Mouse (Mus musculus): ENCODE results near the gene Fam107a. TPM values are rescaled to one million over a fixed set of nuclear protein-coding genes. Genes with fewer than 3 reads are reported as not detected.
A peak's percentile ranks its signal among the peaks of the same experiment; 100 is the strongest.
"Not testable (repeated sequence)": the region's sequence is repeated elsewhere in the genome, so short reads cannot be mapped to it uniquely, and the experiment has no call there.

The Fam107a gene
- polyA plus RNA-seq, 1 experiment = 0.16 TPM

- no peak overlapping the region for H3K4me3 ChIP-seq (ENCODE audit: low read depth, low read length)
- no peaks in the 10 kb centered on the region for H3K4me1 ChIP-seq (ENCODE audit: control insufficient read depth, insufficient read depth, insufficient read length, low read length)
- TF ChIP-seq POLR2A (IDR thresholded peaks at IDR 0.05; ENCODE audit: low read depth, low read length) = no peak
- TF ChIP-seq CTCF (IDR thresholded peaks at IDR 0.05; ENCODE audit: extremely low read depth, insufficient read length, insufficient replicate concordance, low read depth, low read length) = no peak
- 78% methylated on average over 6 of the region's 6 CpGs for WGBS
- H3K27me3 ChIP-seq (ENCODE audit: control insufficient read depth, insufficient read depth, low read length) = no peaks in the 10 kb centered on the region
- no peaks in the 10 kb centered on the region for H3K36me3 ChIP-seq (ENCODE audit: control insufficient read depth, insufficient read depth, low read length)
- no peak overlapping the region for H3K27ac ChIP-seq (ENCODE audit: insufficient read depth, low read depth, low read length)
Observed at GRCm38 (mm10) chr14:8306884-8307283, 10.9 kb downstream of the Fam107a start.

DNA sequence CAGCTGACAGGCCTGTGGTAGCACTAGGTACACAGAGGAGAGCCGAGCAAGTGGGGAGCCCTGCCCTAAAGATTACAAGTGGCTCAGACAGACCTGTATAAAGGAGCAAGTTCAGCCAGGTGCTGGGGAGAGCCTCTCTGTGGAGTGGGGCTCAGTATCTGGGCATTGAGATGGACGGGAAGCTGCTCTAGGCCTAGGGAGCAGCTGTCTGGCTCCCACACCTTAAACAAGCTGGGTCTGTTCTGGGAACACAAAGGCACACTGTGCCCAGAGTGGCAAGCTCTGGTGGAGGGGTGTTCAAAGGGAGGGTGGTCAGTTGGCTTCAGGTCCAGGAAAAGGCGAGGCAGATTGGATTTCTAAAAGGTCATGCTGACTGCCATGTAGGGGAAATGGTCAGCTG is 12.8 kb downstream of the Fam107a start:
- TF ChIP-seq POLR2A (IDR thresholded peaks at IDR 0.05; ENCODE audit: low read depth, low read length) (no peak), CTCF (IDR thresholded peaks at IDR 0.05; ENCODE audit: extremely low read depth, insufficient read length, insufficient replicate concordance, low read depth, low read length) (no peak)
- WGBS = 56% methylated on average over 3 of the region's 3 CpGs
- H3K27ac ChIP-seq (ENCODE audit: insufficient read depth, low read depth, low read length) = no peak overlapping the region
- H3K36me3 ChIP-seq (ENCODE audit: control insufficient read depth, insufficient read depth, low read length) = no peaks in the 10 kb centered on the region
- H3K4me3 ChIP-seq (ENCODE audit: low read depth, low read length) = no peak overlapping the region
- H3K27me3 ChIP-seq (ENCODE audit: control insufficient read depth, insufficient read depth, low read length) = no peaks in the 10 kb centered on the region
- no peaks in the 10 kb centered on the region for H3K4me1 ChIP-seq (ENCODE audit: control insufficient read depth, insufficient read depth, insufficient read length, low read length)

GRCm38 (mm10) chr14:8304082-8304481 is 13.7 kb downstream of the Fam107a start:
- no peak overlapping the region for H3K4me3 ChIP-seq (ENCODE audit: low read depth, low read length)
- no peak overlapping the region for H3K27ac ChIP-seq (ENCODE audit: insufficient read depth, low read depth, low read length)
- no peaks in the 10 kb centered on the region for H3K36me3 ChIP-seq (ENCODE audit: control insufficient read depth, insufficient read depth, low read length)
- H3K27me3 ChIP-seq (ENCODE audit: control insufficient read depth, insufficient read depth, low read length) = no peaks in the 10 kb centered on the region
- no peaks in the 10 kb centered on the region for H3K4me1 ChIP-seq (ENCODE audit: control insufficient read depth, insufficient read depth, insufficient read length, low read length)
- TF ChIP-seq CTCF (IDR thresholded peaks at IDR 0.05; ENCODE audit: extremely low read depth, insufficient read length, insufficient replicate concordance, low read depth, low read length) (no peak), POLR2A (IDR thresholded peaks at IDR 0.05; ENCODE audit: low read depth, low read length) (no peak)

DNA sequence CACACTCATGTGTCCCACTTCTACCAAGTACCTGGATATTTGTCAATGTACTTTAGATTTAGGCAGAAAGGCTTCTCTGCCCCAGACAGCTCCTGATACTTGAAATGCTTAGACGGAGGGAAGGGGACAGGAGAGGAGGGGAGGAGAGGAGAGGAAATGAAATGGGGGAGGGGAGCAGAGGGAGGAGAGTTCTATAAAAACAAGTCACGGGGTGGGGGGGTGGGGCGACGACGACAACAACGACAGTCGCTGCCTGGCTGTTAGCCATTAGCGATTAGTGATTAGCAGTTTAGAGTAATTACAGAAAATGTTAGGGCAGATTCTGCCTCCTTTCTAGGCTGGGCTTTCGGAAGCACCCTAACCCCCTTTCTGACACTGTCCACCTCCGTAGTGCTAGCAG is 15.1 kb downstream of the Fam107a start:
- TF ChIP-seq POLR2A (IDR thresholded peaks at IDR 0.05; ENCODE audit: low read depth, low read length) (no peak), CTCF (IDR thresholded peaks at IDR 0.05; ENCODE audit: extremely low read depth, insufficient read length, insufficient replicate concordance, low read depth, low read length) (no peak)
- no peak overlapping the region for H3K27ac ChIP-seq (ENCODE audit: insufficient read depth, low read depth, low read length)
- H3K36me3 ChIP-seq (ENCODE audit: control insufficient read depth, insufficient read depth, low read length) = no peaks in the 10 kb centered on the region
- H3K4me1 ChIP-seq (ENCODE audit: control insufficient read depth, insufficient read depth, insufficient read length, low read length) = no peaks in the 10 kb centered on the region
- 32% methylated on average over 10 of the region's 10 CpGs for WGBS
- no peak overlapping the region for H3K4me3 ChIP-seq (ENCODE audit: low read depth, low read length)
- no peaks in the 10 kb centered on the region for H3K27me3 ChIP-seq (ENCODE audit: control insufficient read depth, insufficient read depth, low read length)

- Histone ChIP-seq H3K27me3 (ENCODE audit: control insufficient read depth, insufficient read depth, low read length) (no peaks in the 10 kb centered on the region), H3K4me1 (ENCODE audit: control insufficient read depth, insufficient read depth, insufficient read length, low read length) (no peaks in the 10 kb centered on the region), H3K36me3 (ENCODE audit: control insufficient read depth, insufficient read depth, low read length) (no peaks in the 10 kb centered on the region), H3K4me3 (ENCODE audit: low read depth, low read length) (no peak overlapping the region), H3K27ac (ENCODE audit: insufficient read depth, low read depth, low read length) (no peak overlapping the region)
- TF ChIP-seq POLR2A (IDR thresholded peaks at IDR 0.05; ENCODE audit: low read depth, low read length) = no peak
- peak; percentile 59; the same call in 1 of the 2 replicates for TF ChIP-seq CTCF (IDR thresholded peaks at IDR 0.05; ENCODE audit: extremely low read depth, insufficient read length, insufficient replicate concordance, low read depth, low read length)
- 35% methylated on average over 8 of the region's 8 CpGs for WGBS
Observed at GRCm38 (mm10) chr14:8300281-8300680, 17.5 kb downstream of the Fam107a start.

DNA sequence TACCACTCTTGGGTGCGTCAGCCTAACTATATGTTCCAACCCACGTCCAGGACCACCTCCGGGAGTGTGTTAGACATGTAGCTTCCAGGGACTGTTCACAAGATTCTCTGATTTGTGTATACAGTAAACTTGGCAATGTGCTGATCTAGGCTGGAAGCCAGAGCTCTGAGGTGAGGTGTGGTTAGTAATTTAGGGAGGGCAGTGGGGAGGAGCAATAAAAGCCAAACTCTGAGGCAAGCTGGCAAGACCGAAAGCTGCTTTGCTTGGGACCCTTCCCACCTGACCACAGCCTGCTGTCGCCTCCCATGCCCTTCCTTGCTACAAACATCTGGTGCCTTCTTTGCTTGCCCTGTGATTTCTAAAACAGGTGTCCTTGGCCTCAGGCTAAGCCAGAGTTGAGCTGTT is 19.9 kb downstream of the Fam107a start:
- Histone ChIP-seq H3K4me1 (ENCODE audit: control insufficient read depth, insufficient read depth, insufficient read length, low read length) (no peaks in the 10 kb centered on the region), H3K27ac (ENCODE audit: insufficient read depth, low read depth, low read length) (no peak overlapping the region), H3K4me3 (ENCODE audit: low read depth, low read length) (no peak overlapping the region), H3K36me3 (ENCODE audit: control insufficient read depth, insufficient read depth, low read length) (no peaks in the 10 kb centered on the region), H3K27me3 (ENCODE audit: control insufficient read depth, insufficient read depth, low read length) (no peaks in the 10 kb centered on the region)
- 40% methylated on average over 5 of the region's 5 CpGs for WGBS
- TF ChIP-seq POLR2A (IDR thresholded peaks at IDR 0.05; ENCODE audit: low read depth, low read length) = no peak

DNA sequence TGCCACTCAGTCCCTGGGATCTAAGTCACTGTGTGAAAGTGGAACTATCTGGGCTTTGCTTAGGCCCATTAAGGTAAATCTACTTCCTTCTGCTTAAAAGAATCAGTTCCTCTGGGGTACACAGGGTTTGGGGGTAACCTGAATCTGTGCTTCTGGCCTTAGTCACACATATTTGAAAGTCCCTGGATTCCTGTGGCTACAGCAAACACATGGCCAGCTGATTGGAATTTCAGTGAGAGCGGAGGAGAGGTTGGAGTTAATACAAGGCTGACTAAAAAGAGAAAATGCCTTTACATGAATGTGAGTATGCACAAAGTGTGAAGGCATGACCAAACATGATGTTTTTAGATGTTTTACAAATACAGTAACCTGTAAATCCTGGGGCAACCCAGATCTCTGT is 23.6 kb downstream of the Fam107a start:
- H3K27me3 ChIP-seq (ENCODE audit: control insufficient read depth, insufficient read depth, low read length) = no peaks in the 10 kb centered on the region
- no peak overlapping the region for H3K4me3 ChIP-seq (ENCODE audit: low read depth, low read length)
- TF ChIP-seq POLR2A (IDR thresholded peaks at IDR 0.05; ENCODE audit: low read depth, low read length) = no peak
- TF ChIP-seq CTCF (IDR thresholded peaks at IDR 0.05; ENCODE audit: extremely low read depth, insufficient read length, insufficient replicate concordance, low read depth, low read length) = no peak
- H3K27ac ChIP-seq (ENCODE audit: insufficient read depth, low read depth, low read length) = no peak overlapping the region
- H3K36me3 ChIP-seq (ENCODE audit: control insufficient read depth, insufficient read depth, low read length) = no peaks in the 10 kb centered on the region
- H3K4me1 ChIP-seq (ENCODE audit: control insufficient read depth, insufficient read depth, insufficient read length, low read length) = no peaks in the 10 kb centered on the region
- WGBS = 93% methylated on average over 1 of the region's 1 CpGs

GRCm38 (mm10) chr14:8286595-8286994 is 31.2 kb downstream of the Fam107a start:
- WGBS = 82% methylated on average over 5 of the region's 5 CpGs

More at GRCm38 (mm10) chr14:8286595-8286994, 31.2 kb downstream of the Fam107a start:
- not testable (repeated sequence) for H3K36me3 ChIP-seq (ENCODE audit: control insufficient read depth, insufficient read depth, low read length); H3K4me3 ChIP-seq (ENCODE audit: low read depth, low read length); H3K4me1 ChIP-seq (ENCODE audit: control insufficient read depth, insufficient read depth, insufficient read length, low read length); H3K27ac ChIP-seq (ENCODE audit: insufficient read depth, low read depth, low read length); H3K27me3 ChIP-seq (ENCODE audit: control insufficient read depth, insufficient read depth, low read length)

Data from small intestine, adult 2 months (tissue).